Mouse (Mus musculus): ENCODE data around the gene Gm21969.

DNA sequence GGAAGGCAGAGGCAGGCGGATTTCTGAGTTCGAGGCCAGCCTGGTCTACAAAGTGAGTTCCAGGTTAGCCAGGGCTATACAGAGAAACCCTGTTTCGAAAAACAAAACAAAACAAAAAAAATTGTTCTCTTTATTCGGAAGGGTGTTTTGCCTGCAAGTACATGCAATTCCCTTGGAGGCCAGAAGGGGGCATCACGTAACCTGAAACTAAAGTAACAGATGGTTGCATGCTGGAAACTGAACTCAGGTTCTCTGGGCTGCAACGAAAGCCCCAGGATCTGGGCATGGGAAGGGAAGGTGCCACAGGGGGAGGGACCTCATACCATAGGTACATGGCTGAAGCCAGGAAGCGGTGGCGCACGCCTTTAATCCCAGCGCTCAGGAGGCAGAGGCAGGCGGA is 100.5 kb downstream of the Gm21969 start:
- TF ChIP-seq CTCF (IDR thresholded peaks at IDR 0.05; ENCODE audit: control insufficient read depth, insufficient read depth, insufficient read length) (no peak), CEBPB (IDR thresholded peaks at IDR 0.05; ENCODE audit: low read depth) (no peak), FOSL1 (IDR thresholded peaks at IDR 0.05; ENCODE audit: insufficient read depth, low read length, poor library complexity, severe bottlenecking) (no peak), MAX (IDR thresholded peaks at IDR 0.05) (no peak), MYOG (IDR thresholded peaks at IDR 0.05; ENCODE audit: control insufficient read depth, extremely low read depth, insufficient read length) (no peak), USF1 (IDR thresholded peaks at IDR 0.05; ENCODE audit: low read depth) (no peak), MYOD1 (IDR thresholded peaks at IDR 0.05; ENCODE audit: control insufficient read depth, insufficient read length, low read depth) (no peak)

All from C2C12 (cell line).